Mouse (Mus musculus) spleen, postnatal 4 days (tissue): Measurements from ENCODE around the gene Ppwd1.
"Not testable (repeated sequence)": the region's sequence is repeated elsewhere in the genome, so short reads cannot be mapped to it uniquely, and the experiment has no call there.

ENCODE experiments used
- DNase-seq, 2 experiments: peaks; one replicate each; pipeline ENCODE4 v3.0.0; 2022; ENCODE audit warnings: low spot score in 2 of 2

Ppwd1 gene

DNA sequence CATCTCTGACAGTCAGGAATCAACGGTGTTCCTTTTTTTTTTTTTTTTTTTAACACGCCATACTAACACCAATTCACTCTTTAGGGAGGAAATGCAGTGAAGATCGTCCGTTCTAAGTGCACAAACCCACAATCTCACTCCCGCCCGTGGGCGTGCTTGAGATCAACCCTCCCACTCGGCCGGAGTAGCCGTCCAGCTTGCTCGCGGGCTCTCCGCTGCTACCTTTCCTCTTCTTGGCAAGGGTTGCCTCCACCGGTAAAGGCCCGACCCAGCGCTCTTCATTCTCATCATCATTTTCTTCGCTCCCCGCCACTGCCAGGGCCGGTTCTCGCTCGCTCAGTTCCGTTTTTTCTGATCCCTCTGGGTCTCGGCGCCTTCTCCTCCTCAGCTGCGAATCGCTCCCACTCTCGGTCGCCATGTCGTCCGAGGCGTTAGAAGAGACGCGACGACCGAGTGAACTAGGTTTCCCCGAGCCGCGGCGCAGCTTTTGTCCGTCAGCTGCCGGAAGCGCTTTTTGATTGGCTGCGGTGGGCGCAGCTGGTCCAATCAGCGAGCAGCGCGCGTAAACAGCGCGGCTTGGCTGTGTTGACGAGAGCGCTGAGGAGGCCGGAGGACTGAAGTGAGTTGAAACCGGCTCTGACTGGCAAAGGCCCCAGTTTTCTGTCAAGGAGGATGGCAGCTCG lies at the start of gene Ppwd1, which contains the start of gene Cenpk:
TSS of gene Ppwd1 (minus strand) at position 460 of the 683 bp plus-strand sequence.
TSS of gene Cenpk (plus strand) at position 228 of the 683 bp plus-strand sequence.
- peak; percentile 95 to 97 for DNase-seq

DNA sequence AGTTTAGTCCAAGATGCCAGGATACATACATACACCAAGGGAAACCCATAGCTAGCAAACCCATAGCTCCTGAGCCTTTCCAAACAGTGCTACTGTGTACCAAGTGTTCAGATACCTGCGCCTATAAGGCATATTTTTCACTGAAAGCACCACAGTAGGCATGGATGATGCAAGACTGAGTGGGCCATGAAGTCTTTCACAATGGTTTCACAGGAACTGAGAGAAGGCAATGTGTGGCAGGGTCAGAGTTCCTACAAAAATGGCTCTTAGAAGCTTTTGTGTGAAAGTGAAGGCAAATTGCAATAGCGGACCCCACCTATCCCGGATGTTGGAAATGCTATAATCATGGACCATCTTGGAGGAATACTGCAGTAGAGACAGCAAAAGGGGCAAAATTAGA lies 30.4 kb upstream of the Ppwd1 start:
- DNase-seq = no peak

DNA sequence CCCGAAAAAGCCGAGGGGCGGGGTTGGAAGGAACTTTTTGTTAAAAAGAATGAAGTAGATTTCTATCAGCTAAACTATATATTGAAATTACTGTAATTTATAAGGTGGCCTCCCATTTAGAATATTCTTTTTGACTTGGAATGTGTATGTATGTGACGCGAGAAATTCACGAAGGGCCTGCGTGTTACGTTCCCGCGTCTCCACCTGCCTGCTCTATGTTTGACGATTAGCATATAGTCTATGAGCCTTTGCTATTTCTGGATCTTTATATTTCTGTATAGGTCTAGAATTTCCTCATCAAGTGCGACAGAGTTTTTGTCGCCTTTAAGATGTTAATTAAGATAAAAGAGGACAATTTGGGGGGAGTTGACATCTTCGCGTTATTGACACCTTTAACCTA lies 538 bp upstream of the Ppwd1 start:
- no peak for DNase-seq

DNA sequence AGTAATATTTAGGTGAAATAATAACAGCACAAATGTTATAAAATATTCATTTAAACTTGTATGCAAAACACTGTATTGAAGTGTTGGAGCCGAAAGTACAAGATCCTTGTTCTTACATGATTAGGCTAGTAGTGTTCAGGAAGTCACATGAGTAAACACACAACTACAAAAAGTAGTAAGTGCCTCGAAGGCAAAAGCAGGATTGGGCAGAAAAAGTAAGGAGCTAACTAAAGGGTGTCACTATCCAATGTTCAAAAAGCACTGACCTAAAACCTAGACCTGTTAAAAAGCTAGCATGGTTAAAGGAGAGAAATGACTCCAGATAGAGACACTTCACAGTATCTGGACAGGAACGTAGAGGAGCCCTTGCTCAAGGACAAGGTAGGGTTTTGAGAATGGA lies 1.2 kb downstream of the Ppwd1 start:
- no peak for DNase-seq

DNA sequence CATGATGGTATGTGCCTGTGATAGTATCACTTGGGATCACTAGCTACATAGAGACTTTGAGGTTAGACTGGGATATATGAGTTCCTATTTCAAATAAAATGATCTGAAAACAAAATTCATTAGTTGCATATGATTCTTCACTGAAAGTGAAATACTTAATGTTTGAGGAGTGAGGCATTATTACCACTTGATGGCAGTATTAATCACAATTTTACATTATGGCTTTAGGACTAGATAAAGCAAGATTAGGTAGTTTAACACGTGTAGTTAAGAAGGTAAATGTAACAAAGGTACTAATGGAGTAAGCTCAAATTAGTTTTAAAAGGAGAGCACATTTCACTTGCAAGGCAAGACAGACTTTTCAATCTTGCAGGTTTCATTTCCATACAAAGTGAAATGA lies 24.3 kb downstream of the Ppwd1 start:
- DNase-seq = no peak

DNA sequence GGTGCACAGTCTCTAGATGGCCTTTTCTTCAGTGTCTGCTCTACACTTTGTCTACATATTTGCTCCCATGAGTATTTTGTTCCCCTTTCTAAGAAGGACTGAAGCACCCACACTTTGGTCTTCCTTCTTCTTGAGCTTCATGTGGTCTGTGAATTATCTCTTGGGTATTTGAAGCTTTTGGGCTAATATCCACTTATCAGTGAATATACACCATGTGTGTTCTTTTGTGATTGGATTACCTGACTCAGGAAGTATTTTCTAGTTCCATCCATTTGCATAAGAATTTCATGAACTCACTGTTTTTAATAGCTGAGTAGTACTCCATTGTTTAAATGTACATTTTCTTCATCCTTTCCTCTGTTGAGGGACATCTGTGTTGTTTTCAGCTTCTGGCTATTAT lies 32.8 kb downstream of the Ppwd1 start:
- DNase-seq = not testable (repeated sequence)

DNA sequence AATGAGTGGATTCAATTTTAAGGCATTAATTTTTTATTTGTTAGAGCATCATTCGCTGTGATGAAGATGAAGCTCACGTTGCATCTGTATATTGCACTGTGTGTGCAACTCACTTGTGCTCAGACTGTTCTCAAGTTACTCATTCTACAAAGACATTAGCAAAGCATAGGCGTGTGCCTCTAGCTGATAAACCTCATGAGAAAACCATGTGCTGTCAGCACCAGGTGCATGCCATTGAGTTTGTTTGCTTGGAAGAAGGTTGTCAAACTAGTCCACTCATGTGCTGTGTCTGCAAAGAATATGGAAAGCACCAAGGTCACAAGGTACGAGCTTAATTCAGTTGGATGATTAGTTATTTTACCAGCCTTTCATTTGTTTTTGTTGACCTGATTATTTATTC lies 41.3 kb downstream of the Ppwd1 start:
- no peak for DNase-seq

DNA sequence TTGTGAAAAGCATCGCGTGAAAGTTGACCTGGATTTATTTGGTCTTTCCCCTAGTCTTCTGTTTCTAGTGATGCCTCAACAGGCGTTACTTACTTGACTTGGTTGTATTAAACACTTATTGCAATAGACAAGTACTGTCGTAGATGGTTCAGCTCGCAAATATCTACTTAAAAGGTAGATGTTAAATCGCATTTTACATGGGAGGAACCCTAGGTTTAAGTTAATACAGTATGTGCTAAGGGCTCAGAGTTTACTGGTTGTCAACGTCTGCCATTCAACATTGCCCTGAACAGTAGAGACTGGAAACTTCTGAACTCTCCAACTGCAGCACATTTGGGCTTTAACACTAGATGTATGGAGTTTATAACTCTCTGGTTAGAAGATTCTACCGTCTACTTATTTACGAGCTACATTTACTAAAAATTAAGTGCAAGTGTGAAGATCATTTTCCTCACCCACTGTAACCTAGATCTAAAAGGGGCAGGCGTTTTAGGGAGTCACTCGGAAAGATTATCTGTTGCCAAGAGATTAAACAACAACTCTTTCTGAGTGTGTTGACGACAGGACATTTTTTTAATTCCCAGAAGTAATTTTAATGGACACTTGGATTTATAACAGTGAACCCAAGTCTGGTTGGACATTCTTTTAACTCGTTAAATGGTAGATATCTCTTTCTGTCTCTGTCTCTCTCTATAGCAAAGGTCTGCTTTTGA lies 49.3 kb downstream of the Ppwd1 start:
- no peak for DNase-seq

DNA sequence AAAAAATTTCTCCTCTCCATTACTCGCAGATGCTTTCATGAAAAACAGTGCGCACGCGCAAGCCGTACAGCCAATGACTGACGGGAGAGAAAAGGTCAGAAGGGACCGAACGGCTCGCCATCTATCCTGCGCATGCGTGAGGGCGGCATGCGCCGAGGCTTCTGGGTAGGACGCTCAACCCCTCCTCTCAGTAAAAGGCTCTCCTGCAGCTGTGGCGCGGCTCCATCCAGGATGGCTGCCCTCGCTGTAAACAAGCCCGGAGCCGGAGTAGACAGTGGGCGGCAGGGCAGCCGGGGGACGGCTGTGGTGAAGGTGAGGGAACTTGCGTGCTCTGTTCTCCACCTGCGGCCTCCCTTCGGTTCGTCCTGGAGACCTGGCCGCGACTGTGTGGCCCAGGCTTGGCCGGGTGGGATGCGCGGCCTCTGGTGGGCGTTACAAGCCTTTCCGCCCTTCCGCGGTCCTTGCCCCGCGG lies 50.0 kb downstream of the Ppwd1 start, which contains the start of gene Trim23:
TSS of gene Trim23 (plus strand) at position 148 of the 472 bp plus-strand sequence.
- DNase-seq = peak; percentile 96 to 99

DNA sequence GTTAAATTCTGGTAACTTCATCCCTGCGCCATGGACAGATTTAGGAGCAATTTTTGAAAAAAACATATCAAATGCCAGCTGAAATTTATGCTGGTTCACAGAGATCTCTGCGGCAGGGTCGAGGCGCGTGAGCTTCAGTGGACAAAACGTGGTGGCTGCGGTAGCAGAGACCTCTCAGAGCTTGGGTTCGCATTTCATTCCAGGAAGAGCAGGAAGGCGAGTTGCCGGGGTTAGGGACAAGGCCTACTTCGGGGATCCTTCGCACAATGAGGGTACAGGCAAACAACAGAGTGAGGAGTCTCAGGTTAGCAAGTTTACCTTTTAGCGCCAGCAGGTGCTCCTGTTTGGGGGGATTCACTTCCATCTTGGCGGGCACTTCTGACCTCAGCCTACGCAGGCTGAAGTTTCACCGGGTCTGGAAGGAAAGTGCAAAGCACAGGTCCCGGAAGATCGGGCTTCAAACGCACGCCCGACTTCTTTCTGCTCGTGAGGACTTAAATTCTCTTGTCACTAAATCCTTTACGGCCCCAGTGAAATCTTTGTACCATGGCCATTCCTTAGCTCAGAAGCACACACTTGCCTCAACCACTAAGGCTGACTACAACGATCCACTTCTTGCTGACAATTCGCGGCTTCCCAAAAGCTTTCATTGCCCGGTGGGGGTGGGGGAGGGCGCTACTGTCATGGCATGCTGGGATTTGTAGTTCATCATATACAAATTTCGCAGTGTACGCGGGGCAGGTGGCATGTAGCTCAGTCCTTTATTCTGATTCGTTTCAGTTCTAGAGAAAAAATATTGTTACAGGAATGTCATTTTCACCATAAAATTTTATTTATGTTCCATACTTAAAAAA lies 50.6 kb downstream of the Ppwd1 start, which contains the start of gene Trappc13:
TSS of gene Trappc13 (minus strand) at position 674 of the 854 bp plus-strand sequence.
- DNase-seq = peak; percentile 81 to 90

DNA sequence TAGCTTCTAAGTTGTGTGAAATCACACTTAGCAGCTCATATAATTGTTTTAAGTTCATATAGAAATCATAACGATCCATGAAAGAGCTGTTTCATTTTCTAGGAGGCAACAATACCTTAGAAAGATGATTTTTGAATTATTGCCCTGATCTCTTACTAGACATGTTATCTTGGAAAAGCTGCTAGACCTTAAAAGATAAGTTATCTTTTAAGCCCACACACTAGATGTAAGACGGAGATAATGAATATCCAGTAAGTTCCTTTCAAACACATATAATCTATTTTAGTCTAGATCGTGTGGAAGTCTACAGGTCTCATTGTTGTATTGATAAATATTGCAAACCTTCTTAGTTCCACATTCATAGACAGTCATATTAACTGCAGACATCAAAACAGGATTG lies 51.8 kb downstream of the Ppwd1 start:
- DNase-seq = no peak

DNA sequence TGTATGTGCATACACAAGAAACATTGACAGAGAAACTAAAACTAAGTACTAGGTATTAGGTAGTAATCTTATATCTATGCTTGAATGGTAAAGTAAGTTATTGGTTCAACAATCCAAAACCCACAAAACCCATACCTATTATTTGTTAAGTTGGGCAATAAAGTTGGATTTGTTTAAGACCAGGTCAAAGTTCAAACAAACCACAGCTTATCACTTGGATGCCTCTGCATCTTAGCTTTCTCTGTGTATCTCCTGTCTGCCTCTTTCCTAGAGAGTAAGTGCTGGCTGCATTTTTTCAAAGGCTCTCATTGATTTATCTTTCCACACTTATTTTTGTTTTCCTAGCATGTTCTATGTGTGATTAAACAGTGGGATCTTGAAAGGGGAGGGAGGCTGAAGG lies 56.1 kb downstream of the Ppwd1 start:
- no peak for DNase-seq

DNA sequence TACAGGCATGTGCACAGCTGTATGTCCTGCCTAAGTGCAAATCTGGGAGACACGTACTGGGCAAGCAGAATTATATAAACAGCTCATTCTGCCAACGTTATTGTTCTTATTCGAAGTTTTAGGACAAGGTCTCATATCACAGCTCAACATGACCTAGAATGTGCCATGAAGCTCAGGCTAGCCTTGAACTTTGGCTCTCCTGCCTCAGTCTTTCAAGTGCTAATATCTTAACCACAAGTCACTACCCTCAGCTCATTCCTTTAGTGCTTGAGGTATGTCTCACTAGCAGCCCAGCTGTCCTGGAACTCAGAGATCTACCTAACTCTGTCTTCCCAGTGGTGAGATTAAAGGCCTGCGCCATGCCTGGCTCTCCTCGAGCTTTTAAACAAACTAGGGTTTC lies 56.9 kb downstream of the Ppwd1 start:
- DNase-seq = no peak

DNA sequence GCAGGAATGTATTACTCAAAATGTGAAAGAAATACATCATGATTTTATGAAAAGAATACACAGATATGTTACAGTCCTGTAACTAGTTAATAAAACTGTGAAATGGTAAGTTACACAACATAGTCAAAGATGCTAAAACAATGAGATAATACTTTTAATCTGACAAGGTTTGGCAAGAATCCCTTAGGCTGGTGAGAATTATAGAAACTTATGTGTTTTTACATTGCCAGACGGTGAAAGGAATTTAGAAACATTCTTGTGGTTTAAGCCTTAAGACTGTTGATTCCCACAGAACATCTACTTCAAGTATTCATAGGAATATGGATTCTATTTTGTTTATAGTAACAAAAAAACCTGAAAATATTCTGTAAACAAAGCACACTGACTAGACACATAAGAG lies 73.0 kb downstream of the Ppwd1 start:
- DNase-seq = no peak
